15 mouse cellular contexts compared by ENCODE assay signal in genomic region chr5:28315526-28315925, GRCm38 (mm10). TPM values are rescaled to one million over a fixed set of nuclear protein-coding genes. Genes with fewer than 3 reads are reported as not detected.
DNase-seq lines count a peak whose midpoint lies in the region; ATAC-seq and TF ChIP-seq lines count a peak whose summit lies in the region.
"Had no signal": no experiment of that assay in that cellular context is flagged by ENCODE, and none has a peak within 500 bp of the region (broad histone marks: within the 10 kb centered on the region; RNA-seq: fewer than 3 reads in every experiment).

No protein-coding gene starts in this region.

- no peak overlapping the region for H3K4me2 ChIP-seq in intestine, postnatal 0 days (replicated peaks; ENCODE audit: low read depth)

- no peaks in the 10 kb centered on the region for H3K9me3 ChIP-seq in intestine, postnatal 0 days (ENCODE audit: control insufficient read depth)
- H3K9me3 ChIP-seq: embryonic facial prominence, embryonic 10.5 days; forebrain, embryonic 12.5 days; liver, embryonic 13.5 days had no signal

- no peak for TF ChIP-seq CTCF in intestine, postnatal 0 days (IDR thresholded peaks at IDR 0.05; ENCODE audit: low read depth)

- no peak overlapping the region for H3K9ac ChIP-seq in intestine, postnatal 0 days (ENCODE audit: low read depth, low read length)
- H3K9ac ChIP-seq: forebrain, embryonic 12.5 days had no signal

- H3K4me1 ChIP-seq in intestine, postnatal 0 days (replicated peaks; ENCODE audit: control insufficient read depth, insufficient read depth, low read length) = no peaks in the 10 kb centered on the region; the same call in 1 of the 2 replicates

- no peaks in the 10 kb centered on the region for H3K36me3 ChIP-seq in intestine, postnatal 0 days (ENCODE audit: control insufficient read depth, insufficient read depth)
- H3K36me3 ChIP-seq: forebrain, embryonic 12.5 days; liver, embryonic 13.5 days had no signal

- H3K27me3 ChIP-seq in intestine, postnatal 0 days (replicated peaks; ENCODE audit: control insufficient read depth, insufficient read depth, low read length) = no peaks in the 10 kb centered on the region
- H3K27me3 ChIP-seq: forebrain, embryonic 12.5 days; liver, embryonic 13.5 days; Patski had no signal

- WGBS in intestine, postnatal 0 days = 50% methylated on average over 8 of the region's 8 CpGs

- H3K27ac ChIP-seq in intestine, postnatal 0 days (ENCODE audit: low read depth, low read length) = no peak overlapping the region
- H3K27ac ChIP-seq: forebrain, embryonic 12.5 days; liver, embryonic 13.5 days had no signal

- peak; percentile 94 for DNase-seq in 416B (ENCODE audit: low read depth)
- DNase-seq in B cell, adult 2 months = peak; percentile 53 to 54
- peak; percentile 91 for DNase-seq in naive thymus-derived CD4-positive, alpha-beta T cell, adult 2 months (ENCODE audit: low read depth)
- no peak for DNase-seq in left cerebral cortex, postnatal 14 days (ENCODE audit: low spot score in 2 of 2)
- DNase-seq: adrenal gland, postnatal 25 days; heart, postnatal 36 days; kidney, adult 8-10 months; liver, embryonic 13.5 days; midbrain, embryonic 14.5 days had no signal

- H3K4me3 ChIP-seq in intestine, postnatal 0 days (ENCODE audit: low read depth, low read length) = no peak overlapping the region

- ATAC-seq in granulocyte monocyte progenitor cell, adult 5-6 weeks (replicated peaks; ENCODE audit: poor library complexity, severe bottlenecking) = peak; percentile 66
- no peak for ATAC-seq in frontal cortex, adult (ENCODE audit: low TSS enrichment)
- ATAC-seq in intestine, postnatal 0 days = no peak
- ATAC-seq: Patski had no signal

- intact Hi-C loops in left cerebral cortex, postnatal 14 days (cut with DNase I) = loop anchor here (5.0 to 10.0 kb wide), 2 partner anchors 72 to 231 kb away; no protein-coding TSS in a partner anchor

RNA-seq across cellular contexts. Expression of gene Rbm33, which starts 1.4 kb away (rescaled TPM):
- total RNA-seq in granulocyte monocyte progenitor cell, adult 5-6 weeks (2014; fragmentation: Nextera tagmentation) = 40.5 and 49.1 TPM in 2 replicates
- 30.6 and 36.8 TPM in 2 replicates for total RNA-seq in granulocyte monocyte progenitor cell, adult 5-6 weeks (2017)
- 10 to 100 TPM; 59.0 to 59.5 TPM for total RNA-seq in left cerebral cortex, postnatal 14 days (2021)
- 6.1 and 7.1 TPM in 2 replicates for polyA plus RNA-seq in intestine, postnatal 0 days (2015; fragmentation: Nextera tagmentation; extraction: Ambion mirVana)

Comparison
In these comparisons a context has a peak if more than half of its experiments do, and no peak if none do; other contexts are left out.
1. DNase-seq: peak in 416B (single experiment), B cell, adult 2 months (2 of 2) and naive thymus-derived CD4-positive, alpha-beta T cell, adult 2 months (single experiment); none in left cerebral cortex, postnatal 14 days (0 of 2).